In the genomic region with DNA sequence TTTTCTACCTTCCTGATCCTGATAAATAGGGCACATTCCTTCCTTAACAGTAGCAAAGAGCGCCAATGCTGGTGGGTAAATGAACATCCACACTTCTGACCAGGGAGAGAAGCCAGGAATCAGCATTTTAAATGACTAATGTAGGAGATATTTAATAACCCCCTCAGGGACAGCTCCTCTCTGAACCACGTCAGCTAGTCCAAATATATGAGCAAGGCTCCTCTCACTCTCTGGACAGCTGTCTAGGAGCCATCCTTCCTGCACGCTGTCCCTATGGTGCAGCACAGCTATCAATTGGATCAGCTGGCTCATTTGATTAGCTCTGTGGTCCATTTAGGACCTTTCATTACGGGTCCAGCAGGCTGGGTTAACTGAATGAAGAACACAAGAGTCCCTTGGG, we compare ENCODE assay signal across 20 mouse cellular contexts. TPM values are rescaled to one million over a fixed set of nuclear protein-coding genes. Genes with fewer than 3 reads are reported as not detected.
DNase-seq lines count a peak whose midpoint lies in the region; ATAC-seq lines count a peak whose summit lies in the region.
"Had no signal": no experiment of that assay in that cellular context is flagged by ENCODE, and none has a peak within 500 bp of the region (broad histone marks: within the 10 kb centered on the region; RNA-seq: fewer than 3 reads in every experiment).

No protein-coding gene starts in this region.

- 0 out of 2 replicates have a peak overlapping the region, but pooled peaks have one; percentile 48 for H3K27ac ChIP-seq in embryonic facial prominence, embryonic 13.5 days
- no peak overlapping the region for H3K27ac ChIP-seq in embryonic facial prominence, embryonic 10.5 days (replicated peaks)
- H3K27ac ChIP-seq in kidney, embryonic 15.5 days = peak overlapping the region; percentile 60; the same call in 1 of the 2 replicates
- H3K27ac ChIP-seq in hindbrain, embryonic 14.5 days = no peak overlapping the region
- H3K27ac ChIP-seq: forebrain, embryonic 13.5 days; heart, embryonic 13.5 days; hindbrain, embryonic 15.5 days; liver, embryonic 12.5 days; midbrain, embryonic 13.5 days; neural tube, embryonic 15.5 days had no signal

- no peaks in the 10 kb centered on the region for H3K27me3 ChIP-seq in embryonic facial prominence, embryonic 13.5 days
- no peaks in the 10 kb centered on the region for H3K27me3 ChIP-seq in embryonic facial prominence, embryonic 10.5 days (replicated peaks; ENCODE audit: low read depth, poor library complexity, severe bottlenecking)
- no peaks in the 10 kb centered on the region for H3K27me3 ChIP-seq in kidney, embryonic 15.5 days
- no peaks in the 10 kb centered on the region for H3K27me3 ChIP-seq in hindbrain, embryonic 14.5 days (ENCODE audit: control insufficient read depth, insufficient read depth, low read length)
- H3K27me3 ChIP-seq: forebrain, embryonic 13.5 days; heart, embryonic 13.5 days; hindbrain, embryonic 15.5 days; liver, embryonic 12.5 days; megakaryocyte, embryonic 14.5 days; midbrain, embryonic 13.5 days; neural tube, embryonic 15.5 days had no signal

- no peak for ATAC-seq in embryonic facial prominence, embryonic 13.5 days (ENCODE audit: insufficient number of reproducible peaks, insufficient read depth, low FRiP score, low TSS enrichment, low read depth)
- no peak for ATAC-seq in kidney, embryonic 15.5 days (replicated peaks; ENCODE audit: low FRiP score)
- ATAC-seq in hindbrain, embryonic 14.5 days (ENCODE audit: low FRiP score) = no peak
- ATAC-seq: forebrain, embryonic 13.5 days; inflammation-experienced regulatory T-cells, adult 6 months; liver, embryonic 12.5 days; liver, postnatal 0 days; lung, postnatal 0 days; midbrain, embryonic 13.5 days had no signal

- no peak overlapping the region for H3K9ac ChIP-seq in embryonic facial prominence, embryonic 13.5 days
- H3K9ac ChIP-seq in kidney, embryonic 15.5 days = no peak overlapping the region
- no peak overlapping the region for H3K9ac ChIP-seq in hindbrain, embryonic 14.5 days
- H3K9ac ChIP-seq: forebrain, embryonic 13.5 days; heart, embryonic 13.5 days; hindbrain, embryonic 15.5 days; liver, embryonic 12.5 days; liver, postnatal 0 days; midbrain, embryonic 13.5 days; neural tube, embryonic 15.5 days had no signal

- H3K4me1 ChIP-seq in embryonic facial prominence, embryonic 13.5 days = peaks cover 31% of the 10 kb centered on the region
- H3K4me1 ChIP-seq in embryonic facial prominence, embryonic 10.5 days = peaks cover 4% of the 10 kb centered on the region
- H3K4me1 ChIP-seq in kidney, embryonic 15.5 days = no peaks in the 10 kb centered on the region; the same call in none of the 2 replicates
- H3K4me1 ChIP-seq in hindbrain, embryonic 14.5 days (replicated peaks; ENCODE audit: control insufficient read depth, insufficient read depth, low read length) = no peaks in the 10 kb centered on the region
- H3K4me1 ChIP-seq: forebrain, embryonic 13.5 days; hindbrain, embryonic 15.5 days; liver, embryonic 12.5 days; midbrain, embryonic 13.5 days; neural tube, embryonic 15.5 days had no signal

- WGBS in embryonic facial prominence, embryonic 13.5 days = 82% methylated on average over 4 of the region's 4 CpGs
- 90% methylated on average over 4 of the region's 4 CpGs for WGBS in embryonic facial prominence, embryonic 10.5 days
- 71% methylated on average over 4 of the region's 4 CpGs for WGBS in kidney, embryonic 15.5 days
- WGBS in hindbrain, embryonic 14.5 days = 80% methylated on average over 4 of the region's 4 CpGs

- H3K36me3 ChIP-seq in embryonic facial prominence, embryonic 13.5 days = peaks cover 57% of the 10 kb centered on the region
- peaks cover 100% of the 10 kb centered on the region for H3K36me3 ChIP-seq in embryonic facial prominence, embryonic 10.5 days (replicated peaks)
- H3K36me3 ChIP-seq in kidney, embryonic 15.5 days = peaks cover 87% of the 10 kb centered on the region
- peaks cover 64% of the 10 kb centered on the region for H3K36me3 ChIP-seq in hindbrain, embryonic 14.5 days (replicated peaks; ENCODE audit: control insufficient read depth, insufficient read depth)

- no peak overlapping the region for H3K4me2 ChIP-seq in embryonic facial prominence, embryonic 13.5 days
- H3K4me2 ChIP-seq in kidney, embryonic 15.5 days = no peak overlapping the region
- no peak overlapping the region for H3K4me2 ChIP-seq in hindbrain, embryonic 14.5 days (replicated peaks)
- H3K4me2 ChIP-seq: forebrain, embryonic 13.5 days; heart, embryonic 13.5 days; hindbrain, embryonic 15.5 days; liver, embryonic 12.5 days; midbrain, embryonic 13.5 days; neural tube, embryonic 15.5 days had no signal

- H3K4me3 ChIP-seq in embryonic facial prominence, embryonic 13.5 days = no peak overlapping the region
- H3K4me3 ChIP-seq in embryonic facial prominence, embryonic 10.5 days = no peak overlapping the region
- H3K4me3 ChIP-seq in kidney, embryonic 15.5 days (replicated peaks) = no peak overlapping the region
- no peak overlapping the region for H3K4me3 ChIP-seq in hindbrain, embryonic 14.5 days (replicated peaks; ENCODE audit: low read length)
- H3K4me3 ChIP-seq: forebrain, embryonic 13.5 days; heart, embryonic 13.5 days; hindbrain, embryonic 15.5 days; liver, embryonic 12.5 days; megakaryocyte, embryonic 14.5 days; midbrain, embryonic 13.5 days; neural tube, embryonic 15.5 days had no signal

- H3K9me3 ChIP-seq in embryonic facial prominence, embryonic 13.5 days = no peaks in the 10 kb centered on the region
- H3K9me3 ChIP-seq in embryonic facial prominence, embryonic 10.5 days = peaks cover 3% of the 10 kb centered on the region; the same call in 1 of the 2 replicates
- peaks cover 11% of the 10 kb centered on the region for H3K9me3 ChIP-seq in kidney, embryonic 15.5 days (replicated peaks)
- peaks cover 14% of the 10 kb centered on the region for H3K9me3 ChIP-seq in hindbrain, embryonic 14.5 days (ENCODE audit: control insufficient read depth, low read length)
- H3K9me3 ChIP-seq: heart, embryonic 13.5 days; hindbrain, embryonic 15.5 days; liver, embryonic 12.5 days; megakaryocyte, embryonic 14.5 days; neural tube, embryonic 15.5 days had no signal

- DNase-seq in embryonic facial prominence, embryonic 10.5 days (ENCODE audit: low spot score) = no peak
- no peak for DNase-seq in kidney, postnatal 14 days
- peak; percentile 27 for DNase-seq in 3134 (ENCODE audit: extremely low read depth, insufficient read length, low spot score)
- DNase-seq in Muller cell, postnatal 12 days (ENCODE audit: inconsistent ontology term) = peak; percentile 9
- no peak for DNase-seq in thymus, postnatal 4 days
- no peak for DNase-seq in hindbrain, embryonic 14.5 days (ENCODE audit: low spot score)
- DNase-seq: liver, postnatal 0 days; spleen, adult 18-20 months; thymus, postnatal 14 days had no signal

RNA-seq across cellular contexts. Expression of gene Aasdh, which starts 17.5 kb away (rescaled TPM):
- 21.4 and 26.0 TPM in 2 replicates for polyA plus RNA-seq in embryonic facial prominence, embryonic 13.5 days (2015; fragmentation: Nextera tagmentation; extraction: Ambion mirVana)
- polyA plus RNA-seq in embryonic facial prominence, embryonic 10.5 days (2016; fragmentation: Nextera tagmentation; extraction: Ambion mirVana) = 23.2 and 26.2 TPM in 2 replicates
- 16.8 and 18.1 TPM in 2 replicates for polyA plus RNA-seq in kidney, embryonic 15.5 days (2015; fragmentation: Nextera tagmentation; extraction: Ambion mirVana)
- polyA plus RNA-seq in hindbrain, embryonic 14.5 days (2014; fragmentation: Nextera tagmentation; extraction: Ambion mirVana) = 14.0 and 18.6 TPM in 2 replicates

RNA-seq across cellular contexts. Expression of gene Paics, which starts 28.3 kb away (rescaled TPM):
- polyA plus RNA-seq in embryonic facial prominence, embryonic 13.5 days (2015; fragmentation: Nextera tagmentation; extraction: Ambion mirVana) = 279 and 283 TPM in 2 replicates
- polyA plus RNA-seq in embryonic facial prominence, embryonic 10.5 days (2016; fragmentation: Nextera tagmentation; extraction: Ambion mirVana) = 469 and 495 TPM in 2 replicates
- polyA plus RNA-seq in kidney, embryonic 15.5 days (2015; fragmentation: Nextera tagmentation; extraction: Ambion mirVana) = 316 and 330 TPM in 2 replicates
- 161 and 188 TPM in 2 replicates for polyA plus RNA-seq in hindbrain, embryonic 14.5 days (2014; fragmentation: Nextera tagmentation; extraction: Ambion mirVana)

RNA-seq across cellular contexts. Expression of gene Ppat, which starts 28.5 kb away (rescaled TPM):
- 22.8 and 23.2 TPM in 2 replicates for polyA plus RNA-seq in embryonic facial prominence, embryonic 13.5 days (2015; fragmentation: Nextera tagmentation; extraction: Ambion mirVana)
- polyA plus RNA-seq in embryonic facial prominence, embryonic 10.5 days (2016; fragmentation: Nextera tagmentation; extraction: Ambion mirVana) = 53.0 and 56.5 TPM in 2 replicates
- polyA plus RNA-seq in kidney, embryonic 15.5 days (2015; fragmentation: Nextera tagmentation; extraction: Ambion mirVana) = 40.1 and 43.6 TPM in 2 replicates
- 13.7 and 17.4 TPM in 2 replicates for polyA plus RNA-seq in hindbrain, embryonic 14.5 days (2014; fragmentation: Nextera tagmentation; extraction: Ambion mirVana)

RNA-seq across cellular contexts. Expression of gene Srp72, which starts 51.6 kb away (rescaled TPM):
- polyA plus RNA-seq in embryonic facial prominence, embryonic 13.5 days (2015; fragmentation: Nextera tagmentation; extraction: Ambion mirVana) = 99.7 and 107 TPM in 2 replicates
- 79.4 and 81.3 TPM in 2 replicates for polyA plus RNA-seq in embryonic facial prominence, embryonic 10.5 days (2016; fragmentation: Nextera tagmentation; extraction: Ambion mirVana)
- polyA plus RNA-seq in kidney, embryonic 15.5 days (2015; fragmentation: Nextera tagmentation; extraction: Ambion mirVana) = 95.2 and 98.1 TPM in 2 replicates
- 87.6 and 95.2 TPM in 2 replicates for polyA plus RNA-seq in hindbrain, embryonic 14.5 days (2014; fragmentation: Nextera tagmentation; extraction: Ambion mirVana)

Comparison
In these comparisons a context has a peak if more than half of its experiments do, and no peak if none do; other contexts are left out.
1. H3K27ac ChIP-seq: peak in embryonic facial prominence, embryonic 13.5 days (single experiment) and kidney, embryonic 15.5 days (single experiment); none in embryonic facial prominence, embryonic 10.5 days (single experiment) and hindbrain, embryonic 14.5 days (single experiment).
2. DNase-seq: peak in 3134 (single experiment) and Muller cell, postnatal 12 days (single experiment); none in embryonic facial prominence, embryonic 10.5 days (single experiment), kidney, postnatal 14 days (single experiment), thymus, postnatal 4 days (single experiment) and hindbrain, embryonic 14.5 days (single experiment).